Mouse (Mus musculus): Measurements from ENCODE around the gene Tex36.

- TF ChIP-seq CTCF (IDR thresholded peaks at IDR 0.05; ENCODE audit: low read depth, low read length), result no peak
- TF ChIP-seq POLR2A (IDR thresholded peaks at IDR 0.05; ENCODE audit: extremely low read depth, insufficient read depth, low read length), result no peak
These were observed 21.3 kb upstream of the Tex36 start for GRCm38 (mm10) chr7:133623226-133623625.

Data from liver, adult 2 months (tissue).